Mouse (Mus musculus) lung, postnatal 0 days (tissue): Measurements from ENCODE around the gene Nek6.

Source experiments
- CTCF ChIP-seq: IDR thresholded peaks from 2 replicates; pipeline ENCODE4 v1.5.1; 2016; ENCODE audit warnings: antibody characterized with exemption, mild to moderate bottlenecking
- EP300 ChIP-seq: IDR thresholded peaks from 2 replicates; pipeline ENCODE4 v1.6.1; 2016; ENCODE audit warnings: antibody characterized with exemption, mild to moderate bottlenecking, control low read depth

DNA sequence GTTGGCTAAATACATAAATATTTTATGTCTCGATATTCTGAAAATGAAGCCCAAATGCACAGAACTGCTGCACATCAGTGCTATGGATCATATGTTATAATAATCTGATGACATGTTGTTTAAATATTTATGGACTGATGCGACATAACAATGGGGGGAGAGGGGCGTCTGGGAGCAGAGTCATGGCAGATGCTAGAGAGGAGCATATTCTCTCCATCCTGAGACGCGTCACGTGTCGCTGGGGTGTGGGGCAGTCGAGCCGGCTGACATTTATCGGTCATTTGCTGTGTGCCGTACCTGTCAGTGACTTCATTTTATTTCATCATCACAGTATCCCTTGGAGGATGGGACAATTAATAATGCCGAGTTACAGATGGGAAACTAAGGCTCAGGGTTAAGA is 10.2 kb downstream of the Nek6 start:
- TF ChIP-seq CTCF = no peak
- TF ChIP-seq EP300 = no peak
